In the genomic region with DNA sequence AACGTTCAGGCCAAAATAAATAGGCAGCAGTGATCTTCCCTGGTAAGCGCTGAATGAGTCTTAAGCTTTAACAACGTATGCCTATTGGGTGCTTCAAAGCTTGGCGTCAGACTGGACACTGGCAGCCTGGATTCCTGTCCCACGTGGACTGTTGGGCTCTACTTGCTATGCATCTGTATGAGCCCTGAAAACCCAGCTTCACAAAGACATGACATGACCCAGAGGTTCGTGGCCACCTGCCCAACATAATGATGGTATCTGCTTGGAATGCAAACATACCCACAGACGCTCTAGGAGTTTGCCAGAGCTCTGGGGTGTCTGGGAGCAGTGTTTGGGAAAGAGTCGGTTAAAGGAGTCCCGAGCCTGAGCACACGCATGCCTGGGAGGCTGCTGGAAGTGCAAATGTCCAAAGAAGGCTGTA, we compare ENCODE assay signal across 10 mouse cellular contexts. TPM values are rescaled to one million over a fixed set of nuclear protein-coding genes. Genes with fewer than 3 reads are reported as not detected.
DNase-seq lines count a peak whose midpoint lies in the region; ATAC-seq lines count a peak whose summit lies in the region.
"Had no signal": no experiment of that assay in that cellular context is flagged by ENCODE, and none has a peak within 500 bp of the region (broad histone marks: within the 10 kb centered on the region; RNA-seq: fewer than 3 reads in every experiment).

No protein-coding gene starts in this region.

- H3K9ac ChIP-seq in hindbrain, embryonic 16.5 days (ENCODE audit: low read depth, low read length), result no peak overlapping the region
- H3K9ac ChIP-seq in hindbrain, embryonic 11.5 days (ENCODE audit: low read depth, low read length), result no peak overlapping the region
- H3K9ac ChIP-seq in heart, embryonic 11.5 days (ENCODE audit: low read depth, low read length), result no peak overlapping the region
- 0 out of 2 replicates have a peak overlapping the region, but pooled peaks have one; percentile 12 for H3K9ac ChIP-seq in lung, embryonic 16.5 days (ENCODE audit: low read length)

- no peaks in the 10 kb centered on the region for H3K36me3 ChIP-seq in hindbrain, embryonic 16.5 days (ENCODE audit: control insufficient read depth, insufficient read depth, low read length)
- H3K36me3 ChIP-seq in hindbrain, embryonic 11.5 days (ENCODE audit: control insufficient read depth, insufficient read depth, low read length), result 0 out of 2 replicates have a peak, but pooled peaks cover 3% of the 10 kb centered on the region
- H3K36me3 ChIP-seq in heart, embryonic 11.5 days (ENCODE audit: control insufficient read depth, insufficient read depth, low read length), result 0 out of 2 replicates have a peak, but pooled peaks cover 2% of the 10 kb centered on the region
- H3K36me3 ChIP-seq in lung, embryonic 16.5 days (ENCODE audit: control insufficient read depth, insufficient read depth, low read length), result no peaks in the 10 kb centered on the region

- ATAC-seq in hindbrain, embryonic 16.5 days, result peak; percentile 70; the same call in 1 of the 2 replicates
- no peak for ATAC-seq in hindbrain, embryonic 11.5 days (ENCODE audit: low FRiP score)
- peak; percentile 31; the same call in 1 of the 2 replicates for ATAC-seq in heart, embryonic 11.5 days (replicated peaks; ENCODE audit: insufficient number of reproducible peaks, low FRiP score, low TSS enrichment)
- ATAC-seq in lung, embryonic 16.5 days (ENCODE audit: low read depth), result peak; percentile 64
- no peak for ATAC-seq in monocyte, adult 5-6 weeks (replicated peaks; ENCODE audit: insufficient number of reproducible peaks, low FRiP score, low TSS enrichment, poor library complexity, severe bottlenecking)
- ATAC-seq in megakaryocyte progenitor cell, adult 5-6 weeks (replicated peaks; ENCODE audit: poor library complexity), result no peak

- WGBS in hindbrain, embryonic 16.5 days, result 82% methylated on average over 10 of the region's 10 CpGs
- WGBS in hindbrain, embryonic 11.5 days, result 86% methylated on average over 10 of the region's 10 CpGs
- WGBS in heart, embryonic 11.5 days (ENCODE audit: insufficient replicate concordance), result 36% methylated on average over 10 of the region's 10 CpGs
- WGBS in lung, embryonic 16.5 days, result 27% methylated on average over 10 of the region's 10 CpGs

- no peak overlapping the region for H3K4me2 ChIP-seq in hindbrain, embryonic 16.5 days (ENCODE audit: low read length)
- H3K4me2 ChIP-seq in hindbrain, embryonic 11.5 days (replicated peaks; ENCODE audit: low read depth, low read length), result no peak overlapping the region
- H3K4me2 ChIP-seq in heart, embryonic 11.5 days, result 0 out of 2 replicates have a peak overlapping the region, but pooled peaks have one; percentile 20
- H3K4me2 ChIP-seq in lung, embryonic 16.5 days (ENCODE audit: low read depth, low read length), result no peak overlapping the region

- H3K9me3 ChIP-seq in hindbrain, embryonic 16.5 days (ENCODE audit: control insufficient read depth, low read length), result no peaks in the 10 kb centered on the region
- H3K9me3 ChIP-seq in hindbrain, embryonic 11.5 days (ENCODE audit: control insufficient read depth, low read length), result no peaks in the 10 kb centered on the region
- no peaks in the 10 kb centered on the region for H3K9me3 ChIP-seq in heart, embryonic 11.5 days (replicated peaks; ENCODE audit: control insufficient read depth, low read length)
- H3K9me3 ChIP-seq in lung, embryonic 16.5 days (ENCODE audit: control insufficient read depth, low read length), result no peaks in the 10 kb centered on the region

- no peak overlapping the region for H3K4me3 ChIP-seq in hindbrain, embryonic 16.5 days (ENCODE audit: low read length)
- no peak overlapping the region for H3K4me3 ChIP-seq in hindbrain, embryonic 11.5 days (ENCODE audit: low read depth, low read length)
- H3K4me3 ChIP-seq in heart, embryonic 11.5 days (ENCODE audit: low read depth, low read length), result no peak overlapping the region
- H3K4me3 ChIP-seq in lung, embryonic 16.5 days (ENCODE audit: low read length), result no peak overlapping the region

- no peaks in the 10 kb centered on the region for H3K27me3 ChIP-seq in hindbrain, embryonic 16.5 days (replicated peaks; ENCODE audit: control insufficient read depth, insufficient read depth, low read length)
- H3K27me3 ChIP-seq in hindbrain, embryonic 11.5 days (ENCODE audit: control insufficient read depth, insufficient read depth, low read length), result no peaks in the 10 kb centered on the region
- H3K27me3 ChIP-seq in heart, embryonic 11.5 days (ENCODE audit: control insufficient read depth, insufficient read depth, low read length), result no peaks in the 10 kb centered on the region
- H3K27me3 ChIP-seq in lung, embryonic 16.5 days (ENCODE audit: control insufficient read depth, insufficient read depth, low read depth, low read length), result no peaks in the 10 kb centered on the region

- H3K4me1 ChIP-seq in hindbrain, embryonic 16.5 days (ENCODE audit: control insufficient read depth, insufficient read depth, low read depth, low read length), result no peaks in the 10 kb centered on the region; the same call in none of the 2 replicates
- H3K4me1 ChIP-seq in hindbrain, embryonic 11.5 days (replicated peaks; ENCODE audit: control insufficient read depth, insufficient read depth, low read length), result no peaks in the 10 kb centered on the region
- peaks cover 59% of the 10 kb centered on the region for H3K4me1 ChIP-seq in heart, embryonic 11.5 days (ENCODE audit: control insufficient read depth, insufficient read depth, low read length)
- peaks cover 24% of the 10 kb centered on the region for H3K4me1 ChIP-seq in lung, embryonic 16.5 days (replicated peaks; ENCODE audit: control insufficient read depth, insufficient read depth, low read length)

- no peak overlapping the region for H3K27ac ChIP-seq in hindbrain, embryonic 16.5 days (ENCODE audit: low read depth, low read length)
- H3K27ac ChIP-seq in hindbrain, embryonic 11.5 days (ENCODE audit: low read depth, low read length), result no peak overlapping the region
- H3K27ac ChIP-seq in heart, embryonic 11.5 days (ENCODE audit: low read depth, low read length), result peak overlapping the region; percentile 70
- H3K27ac ChIP-seq in lung, embryonic 16.5 days (ENCODE audit: low read length), result peak overlapping the region; percentile 50; the same call in 1 of the 2 replicates
- H3K27ac ChIP-seq: kidney, postnatal 0 days had no signal

- no peak for DNase-seq in hindbrain, embryonic 11.5 days (ENCODE audit: low spot score)
- peak; percentile 92 for DNase-seq in Muller cell, postnatal 12 days (ENCODE audit: inconsistent ontology term)
- DNase-seq in left cerebral cortex, adult 18-20 months (ENCODE audit: low spot score in 2 of 2), result no peak
- DNase-seq: cerebellum, postnatal 36 days had no signal

RNA-seq across cellular contexts. Expression of a gene that starts 22.8 kb away (rescaled TPM):
- polyA plus RNA-seq in hindbrain, embryonic 16.5 days (2015; fragmentation: Nextera tagmentation; extraction: Ambion mirVana), result 14.3 and 14.8 TPM in 2 replicates
- polyA plus RNA-seq in hindbrain, embryonic 11.5 days (2014; fragmentation: Nextera tagmentation; extraction: Ambion mirVana), result 19.9 and 23.4 TPM in 2 replicates
- 18.5 and 23.2 TPM in 2 replicates for polyA plus RNA-seq in heart, embryonic 11.5 days (2014; fragmentation: Nextera tagmentation; extraction: Ambion mirVana)
- 11.6 and 11.7 TPM in 2 replicates for polyA plus RNA-seq in lung, embryonic 16.5 days (2015; fragmentation: Nextera tagmentation; extraction: Ambion mirVana)
- 10 to 100 TPM; 61.4 to 69.5 TPM for total RNA-seq in left cerebral cortex, adult 18-20 months (2021)
- total RNA-seq in monocyte, adult 5-6 weeks (2017), result 24.4 to 26.1 TPM (median 24.5 TPM) in 3 replicates
- 30.2 and 32.0 TPM in 2 replicates for total RNA-seq in megakaryocyte progenitor cell, adult 5-6 weeks (2015)
- 21.9 and 25.0 TPM in 2 replicates for total RNA-seq in megakaryocyte progenitor cell, adult 5-6 weeks (2017)

RNA-seq across cellular contexts. Expression of a gene that starts 28.7 kb away (rescaled TPM):
- 5.9 and 8.1 TPM in 2 replicates for polyA plus RNA-seq in hindbrain, embryonic 16.5 days (2015; fragmentation: Nextera tagmentation; extraction: Ambion mirVana)
- polyA plus RNA-seq in hindbrain, embryonic 11.5 days (2014; fragmentation: Nextera tagmentation; extraction: Ambion mirVana), result 9.6 and 12.3 TPM in 2 replicates
- polyA plus RNA-seq in heart, embryonic 11.5 days (2014; fragmentation: Nextera tagmentation; extraction: Ambion mirVana), result 7.1 and 8.6 TPM in 2 replicates
- polyA plus RNA-seq in lung, embryonic 16.5 days (2015; fragmentation: Nextera tagmentation; extraction: Ambion mirVana), result 9.1 and 9.6 TPM in 2 replicates
- 10 to 100 TPM; 13.0 to 13.5 TPM for total RNA-seq in left cerebral cortex, adult 18-20 months (2021)
- total RNA-seq in monocyte, adult 5-6 weeks (2017), result 15.5 to 26.7 TPM (median 22.1 TPM) in 3 replicates
- 15.7 and 19.1 TPM in 2 replicates for total RNA-seq in megakaryocyte progenitor cell, adult 5-6 weeks (2015)
- total RNA-seq in megakaryocyte progenitor cell, adult 5-6 weeks (2017), result 19.6 and 25.5 TPM in 2 replicates

RNA-seq across cellular contexts. Expression of a gene that starts 28.9 kb away (rescaled TPM):
- 11.7 and 14.8 TPM in 2 replicates for polyA plus RNA-seq in hindbrain, embryonic 16.5 days (2015; fragmentation: Nextera tagmentation; extraction: Ambion mirVana)
- 6.7 and 8.7 TPM in 2 replicates for polyA plus RNA-seq in hindbrain, embryonic 11.5 days (2014; fragmentation: Nextera tagmentation; extraction: Ambion mirVana)
- polyA plus RNA-seq in heart, embryonic 11.5 days (2014; fragmentation: Nextera tagmentation; extraction: Ambion mirVana), result 5.4 and 5.9 TPM in 2 replicates
- polyA plus RNA-seq in lung, embryonic 16.5 days (2015; fragmentation: Nextera tagmentation; extraction: Ambion mirVana), result 8.3 and 8.8 TPM in 2 replicates
- total RNA-seq in left cerebral cortex, adult 18-20 months (2021), result 10 to 100 TPM; 33.4 to 34.2 TPM
- 12.3 to 19.4 TPM (median 13.2 TPM) in 3 replicates for total RNA-seq in monocyte, adult 5-6 weeks (2017)
- 7.9 and 8.7 TPM in 2 replicates for total RNA-seq in megakaryocyte progenitor cell, adult 5-6 weeks (2015)
- total RNA-seq in megakaryocyte progenitor cell, adult 5-6 weeks (2017), result 12.8 and 17.7 TPM in 2 replicates

Comparison
In these comparisons a context has a peak if more than half of its experiments do, and no peak if none do; other contexts are left out.
1. ATAC-seq: peak in hindbrain, embryonic 16.5 days (single experiment), heart, embryonic 11.5 days (single experiment) and lung, embryonic 16.5 days (single experiment); none in hindbrain, embryonic 11.5 days (single experiment), monocyte, adult 5-6 weeks (single experiment) and megakaryocyte progenitor cell, adult 5-6 weeks (single experiment).
2. H3K27ac ChIP-seq: peak in heart, embryonic 11.5 days (single experiment) and lung, embryonic 16.5 days (single experiment); none in hindbrain, embryonic 16.5 days (single experiment) and hindbrain, embryonic 11.5 days (single experiment).